ENCODE assay signal across 8 mouse cellular contexts in the genomic region with DNA sequence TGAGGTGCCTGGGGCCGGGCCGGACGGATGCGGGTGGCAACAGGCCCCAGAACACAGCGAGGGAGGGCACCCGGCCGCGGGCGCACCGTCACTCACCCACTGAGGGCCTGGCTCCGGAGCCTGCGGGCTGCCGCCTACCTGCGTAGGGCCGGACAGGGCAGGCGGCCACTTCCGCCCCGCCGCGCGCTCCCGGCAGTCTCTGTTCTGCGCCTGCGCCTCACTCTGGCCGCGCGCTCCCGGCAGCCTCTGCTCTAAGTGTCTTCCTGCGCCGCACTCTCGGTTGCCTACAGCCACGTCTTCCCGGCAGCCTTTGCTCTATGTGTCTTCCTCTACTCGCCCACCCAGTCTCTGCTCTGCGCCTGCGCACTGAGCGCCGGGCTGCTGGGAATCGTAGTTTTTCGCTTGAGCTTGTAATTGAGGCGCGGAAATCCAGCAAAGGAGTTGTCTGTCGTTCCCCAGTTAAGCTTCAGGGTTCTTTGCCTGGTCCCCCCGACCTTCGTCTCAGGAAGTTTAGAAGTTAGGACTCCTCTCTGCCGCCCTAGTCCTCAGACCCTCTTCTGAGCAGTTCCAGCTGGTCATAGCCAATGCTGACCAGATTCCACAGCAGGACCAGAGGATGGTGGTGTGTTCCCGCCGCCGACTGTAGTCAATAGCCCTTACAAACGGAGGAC. TPM values are rescaled to one million over a fixed set of nuclear protein-coding genes. Genes with fewer than 3 reads are reported as not detected.
DNase-seq lines count a peak whose midpoint lies in the region; ATAC-seq and TF ChIP-seq lines count a peak whose summit lies in the region.

Gene Cant1, minus strand, starts transcription at position 253 of the 671 bp plus-strand sequence.

- TF ChIP-seq CTCF in gastrocnemius, adult 2 months (IDR thresholded peaks at IDR 0.05): no peak
- no peak for TF ChIP-seq CTCF in hindbrain, postnatal 0 days (IDR thresholded peaks at IDR 0.05; ENCODE audit: low read depth)
- TF ChIP-seq CTCF in left cerebral cortex, adult 2 months (IDR thresholded peaks at IDR 0.05): no peak

- DNase-seq in ZHBTc4 (ENCODE audit: low read depth, low spot score): peak; percentile 99
- peak; percentile 98 for DNase-seq in gastrocnemius, adult 2 months
- DNase-seq in hindbrain, postnatal 0 days (ENCODE audit: low spot score): peak; percentile 98
- DNase-seq in left cerebral cortex, adult 2 months (ENCODE audit: extremely low spot score in 1 of 2, low spot score in 2 of 2): peak; percentile 97 to 99
- DNase-seq in right cerebral cortex, adult 2 months (ENCODE audit: low spot score in 2 of 2): peak; percentile 99
- peak; percentile 98 for DNase-seq in urinary bladder, postnatal 14 days (ENCODE audit: low spot score)

- intact Hi-C loops in gastrocnemius, adult 2 months (cut with DNase I): no loop called here
- intact Hi-C loops in left cerebral cortex, adult 2 months (cut with DNase I): no loop called here

- no peaks in the 10 kb centered on the region for H3K27me3 ChIP-seq in hindbrain, postnatal 0 days (ENCODE audit: insufficient read depth, low read length)

- ATAC-seq in common myeloid progenitor, adult 5-6 weeks (replicated peaks; ENCODE audit: low read depth, poor library complexity, severe bottlenecking): peak; percentile 91
- ATAC-seq in hindbrain, postnatal 0 days: peak; percentile 94
- peak; percentile 91 for ATAC-seq in megakaryocyte, adult 5-6 weeks (ENCODE audit: poor library complexity, severe bottlenecking)

- H3K27ac ChIP-seq in gastrocnemius, adult 2 months: peak within 1 kb of the TSS; percentile 98
- peak within 1 kb of the TSS; percentile 81 for H3K27ac ChIP-seq in hindbrain, postnatal 0 days
- peak within 1 kb of the TSS; percentile 94 for H3K27ac ChIP-seq in left cerebral cortex, adult 2 months

- no peaks in the 10 kb centered on the region for H3K9me3 ChIP-seq in hindbrain, postnatal 0 days (ENCODE audit: low read length)

- peak within 1 kb of the TSS; percentile 98 for H3K4me2 ChIP-seq in hindbrain, postnatal 0 days (ENCODE audit: low read depth, low read length)

- peaks cover 19% of the 10 kb centered on the region for H3K4me1 ChIP-seq in hindbrain, postnatal 0 days (ENCODE audit: insufficient read depth, low read length)

- WGBS in hindbrain, postnatal 0 days: under 1% methylated on average over 33 of the region's 50 CpGs

- peak within 1 kb of the TSS; percentile 99 for H3K4me3 ChIP-seq in gastrocnemius, adult 2 months
- peak within 1 kb of the TSS; percentile 93 for H3K4me3 ChIP-seq in hindbrain, postnatal 0 days (ENCODE audit: low read length)
- H3K4me3 ChIP-seq in left cerebral cortex, adult 2 months: peak within 1 kb of the TSS; percentile 81

- H3K9ac ChIP-seq in hindbrain, postnatal 0 days (replicated peaks; ENCODE audit: low read length): peak within 1 kb of the TSS; percentile 95

- H3K36me3 ChIP-seq in hindbrain, postnatal 0 days (ENCODE audit: insufficient read depth, low read length): no peaks in the 10 kb centered on the region

RNA-seq across cellular contexts. Expression of gene Cant1, which starts in this region (rescaled TPM):
- 12.1 and 21.0 TPM in 2 replicates for total RNA-seq in common myeloid progenitor, adult 5-6 weeks (2017)
- total RNA-seq in gastrocnemius, adult 2 months (2021): 10 to 100 TPM; 10.7 to 11.6 TPM
- total RNA-seq in hindbrain, postnatal 0 days (2014; rRNA removed): 47.9 and 51.7 TPM in 2 replicates
- 24.7 and 25.8 TPM in 2 replicates for polyA plus RNA-seq in hindbrain, postnatal 0 days (2015; fragmentation: Nextera tagmentation; extraction: Ambion mirVana)
- total RNA-seq in left cerebral cortex, adult 2 months (2021): 10 to 100 TPM; 37.9 to 41.0 TPM
- 18.9 and 19.2 TPM in 2 replicates for total RNA-seq in megakaryocyte, adult 5-6 weeks (2015)
- total RNA-seq in megakaryocyte, adult 5-6 weeks (2017): 16.9 and 19.0 TPM in 2 replicates

Comparison
In these comparisons a context has a peak if more than half of its experiments do, and no peak if none do; other contexts are left out.
1. Peak in every context shown above with its lines: DNase-seq, ATAC-seq, H3K4me3 ChIP-seq and H3K27ac ChIP-seq.